Mouse (Mus musculus): ENCODE measurements around the gene 5730596B20Rik. TPM values are rescaled to one million over a fixed set of nuclear protein-coding genes. Genes with fewer than 3 reads are reported as not detected.

Gene 5730596B20Rik
- polyA plus RNA-seq (2015; fragmentation: Nextera tagmentation; extraction: Ambion mirVana): 3.4 and 3.6 TPM in 2 replicates

DNA sequence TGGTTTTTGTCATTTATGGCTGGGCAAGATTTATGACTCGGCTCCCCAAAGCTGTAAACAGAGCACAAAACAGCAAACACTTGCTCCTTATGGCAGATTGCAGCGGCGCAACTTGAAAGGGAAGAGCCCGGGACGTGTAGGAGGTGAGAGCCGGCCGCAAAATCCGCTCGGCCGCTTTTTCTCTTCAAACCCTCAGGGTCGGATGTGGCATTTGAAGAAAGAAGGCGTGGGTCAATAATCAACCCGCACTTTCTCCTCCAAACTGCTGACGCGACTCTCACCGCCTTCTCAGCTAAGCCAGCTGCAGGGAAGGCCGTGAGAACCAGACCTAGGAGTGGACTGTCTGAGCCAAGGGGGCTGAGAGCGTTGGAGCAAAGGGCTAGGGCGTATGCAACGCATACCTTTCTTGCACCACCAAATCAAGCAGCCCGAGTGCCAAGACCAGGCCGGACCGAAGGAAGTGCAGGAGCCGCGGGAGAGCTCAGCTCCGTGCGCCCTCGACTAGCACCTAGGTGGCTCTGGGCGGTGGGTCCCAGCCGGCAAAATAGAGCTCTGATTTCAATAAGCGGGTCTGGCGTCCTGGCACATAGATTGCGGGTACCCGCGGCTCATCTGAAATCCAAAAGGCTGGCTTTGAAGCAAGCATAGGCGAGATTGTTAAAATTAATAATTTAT, at the start of gene 5730596B20Rik:
TSS of gene 5730596B20Rik (plus strand) at position 438 of the 675 bp plus-strand sequence.
- Histone ChIP-seq H3K4me3 (ENCODE audit: low read length) (peak within 1 kb of the TSS; percentile 52), H3K27me3 (replicated peaks; ENCODE audit: control insufficient read depth, insufficient read depth, low read length) (peaks cover 29% of the 10 kb centered on the region), H3K9me3 (ENCODE audit: control insufficient read depth, low read length) (no peaks in the 10 kb centered on the region), H3K9ac (ENCODE audit: low read depth, low read length) (peak within 1 kb of the TSS; percentile 69), H3K36me3 (ENCODE audit: control insufficient read depth, insufficient read depth, low read length) (no peaks in the 10 kb centered on the region), H3K4me2 (ENCODE audit: low read length) (peak within 1 kb of the TSS; percentile 64), H3K4me1 (ENCODE audit: control insufficient read depth, insufficient read depth, low read depth, low read length) (no peaks in the 10 kb centered on the region; the same call in 1 of the 2 replicates), H3K27ac (ENCODE audit: low read depth, low read length) (peak within 1 kb of the TSS; percentile 90)
- ATAC-seq: no peak
- 1% methylated on average over 36 of the region's 36 CpGs for WGBS

DNA sequence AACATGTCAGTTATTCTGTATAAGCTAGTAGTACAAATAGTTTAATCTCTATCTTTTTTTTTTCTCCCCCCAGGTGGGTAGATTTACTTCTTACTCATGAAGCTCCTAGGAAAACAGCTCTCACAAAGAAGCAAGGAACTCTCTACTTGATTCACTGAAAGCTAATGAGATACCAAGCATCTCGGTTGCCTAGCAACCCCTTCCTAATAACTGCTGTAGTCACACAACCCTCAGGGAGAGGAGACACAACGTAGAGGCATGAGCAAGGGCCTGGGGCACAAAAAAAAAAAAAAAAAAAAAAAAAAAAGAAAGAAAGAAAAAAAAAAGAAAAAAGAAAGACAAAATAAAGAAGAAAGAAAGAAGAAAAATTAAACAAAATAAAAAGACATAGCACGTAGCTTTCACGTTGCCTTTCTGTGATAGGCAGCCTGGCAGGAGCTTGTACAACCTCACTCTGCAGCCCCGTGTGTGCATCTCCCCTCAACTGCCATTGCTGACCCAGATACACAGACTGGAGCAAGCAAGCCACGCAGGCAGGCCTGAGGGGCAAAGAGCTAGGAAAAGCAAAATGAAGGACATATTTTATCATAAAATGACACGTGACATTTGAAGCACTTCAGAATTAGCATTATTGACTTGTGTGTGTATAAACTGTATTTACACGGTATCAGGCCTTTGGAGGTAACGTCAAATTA, 39.3 kb upstream of the 5730596B20Rik start:
- H3K36me3 ChIP-seq (ENCODE audit: control insufficient read depth, insufficient read depth, low read length): no peaks in the 10 kb centered on the region
- no peak overlapping the region for H3K9ac ChIP-seq (ENCODE audit: low read depth, low read length)
- H3K9me3 ChIP-seq (ENCODE audit: control insufficient read depth, low read length): no peaks in the 10 kb centered on the region
- no peak overlapping the region for H3K4me3 ChIP-seq (ENCODE audit: low read length)
- no peak overlapping the region for H3K4me2 ChIP-seq (ENCODE audit: low read length)
- no peak for ATAC-seq
- no peak overlapping the region for H3K27ac ChIP-seq (ENCODE audit: low read depth, low read length)
- H3K4me1 ChIP-seq (ENCODE audit: control insufficient read depth, insufficient read depth, low read depth, low read length): peaks cover 2% of the 10 kb centered on the region; the same call in 1 of the 2 replicates
- 44% methylated on average over 9 of the region's 9 CpGs for WGBS
- no peaks in the 10 kb centered on the region for H3K27me3 ChIP-seq (replicated peaks; ENCODE audit: control insufficient read depth, insufficient read depth, low read length)

DNA sequence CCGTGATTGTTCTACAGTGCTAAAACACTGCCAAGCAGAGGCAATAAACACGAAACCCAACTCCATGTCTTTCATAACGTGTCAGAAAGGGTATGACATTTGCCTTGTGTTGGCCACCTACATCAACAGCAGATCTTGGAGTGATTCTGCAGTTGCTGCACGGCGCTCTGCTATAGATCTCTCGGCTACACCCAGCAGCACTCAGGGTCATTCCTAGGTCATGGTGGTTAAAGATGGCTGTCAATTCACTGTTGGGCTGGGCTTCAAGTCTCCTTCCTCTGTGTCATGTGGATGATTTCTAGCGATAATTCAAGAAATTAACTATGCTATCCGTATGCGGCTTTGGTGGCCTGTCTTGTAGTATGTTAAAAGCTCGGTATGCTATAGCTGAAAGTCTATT, 38.7 kb upstream of the 5730596B20Rik start:
- no peak overlapping the region for H3K27ac ChIP-seq (ENCODE audit: low read depth, low read length)
- WGBS: 57% methylated on average over 10 of the region's 10 CpGs

DNA sequence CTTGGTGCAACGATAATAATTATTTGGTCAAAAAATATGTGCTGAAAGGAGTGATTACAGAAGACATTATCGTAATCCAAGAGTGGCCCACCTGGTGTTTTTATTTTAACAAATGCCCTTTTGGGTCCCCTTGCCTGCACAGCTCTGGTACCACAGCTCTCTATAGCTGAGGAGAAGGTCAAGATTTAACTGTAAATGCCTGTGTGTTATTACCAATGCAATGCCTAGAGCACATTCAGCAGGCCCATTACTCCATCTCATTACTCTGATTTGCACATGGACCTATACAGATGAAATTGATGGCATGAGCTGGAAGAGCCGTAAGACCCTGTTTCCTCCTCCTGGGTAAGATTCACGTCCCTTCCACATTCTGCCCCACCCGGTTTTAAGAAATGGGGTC, 38.2 kb upstream of the 5730596B20Rik start:
- peaks cover 2% of the 10 kb centered on the region; the same call in 1 of the 2 replicates for H3K4me1 ChIP-seq (ENCODE audit: control insufficient read depth, insufficient read depth, low read depth, low read length)
- no peaks in the 10 kb centered on the region for H3K36me3 ChIP-seq (ENCODE audit: control insufficient read depth, insufficient read depth, low read length)
- no peaks in the 10 kb centered on the region for H3K27me3 ChIP-seq (replicated peaks; ENCODE audit: control insufficient read depth, insufficient read depth, low read length)
- H3K27ac ChIP-seq (ENCODE audit: low read depth, low read length): no peak overlapping the region
- H3K4me3 ChIP-seq (ENCODE audit: low read length): no peak overlapping the region
- 0 out of 2 replicates have a peak, but pooled peaks have one; percentile 40 for ATAC-seq
- WGBS: 74% methylated on average over 5 of the region's 5 CpGs
- no peaks in the 10 kb centered on the region for H3K9me3 ChIP-seq (ENCODE audit: control insufficient read depth, low read length)
- H3K4me2 ChIP-seq (ENCODE audit: low read length): no peak overlapping the region
- no peak overlapping the region for H3K9ac ChIP-seq (ENCODE audit: low read depth, low read length)

More for the DNA sequence above, 38.7 kb upstream of the 5730596B20Rik start:
- Histone ChIP-seq H3K9ac (ENCODE audit: low read depth, low read length) (no peak overlapping the region), H3K9me3 (ENCODE audit: control insufficient read depth, low read length) (no peaks in the 10 kb centered on the region), H3K4me2 (ENCODE audit: low read length) (no peak overlapping the region), H3K4me3 (ENCODE audit: low read length) (no peak overlapping the region), H3K4me1 (ENCODE audit: control insufficient read depth, insufficient read depth, low read depth, low read length) (peaks cover 2% of the 10 kb centered on the region; the same call in 1 of the 2 replicates), H3K36me3 (ENCODE audit: control insufficient read depth, insufficient read depth, low read length) (no peaks in the 10 kb centered on the region), H3K27me3 (replicated peaks; ENCODE audit: control insufficient read depth, insufficient read depth, low read length) (no peaks in the 10 kb centered on the region)
- 0 out of 2 replicates have a peak, but pooled peaks have one; percentile 30 for ATAC-seq

DNA sequence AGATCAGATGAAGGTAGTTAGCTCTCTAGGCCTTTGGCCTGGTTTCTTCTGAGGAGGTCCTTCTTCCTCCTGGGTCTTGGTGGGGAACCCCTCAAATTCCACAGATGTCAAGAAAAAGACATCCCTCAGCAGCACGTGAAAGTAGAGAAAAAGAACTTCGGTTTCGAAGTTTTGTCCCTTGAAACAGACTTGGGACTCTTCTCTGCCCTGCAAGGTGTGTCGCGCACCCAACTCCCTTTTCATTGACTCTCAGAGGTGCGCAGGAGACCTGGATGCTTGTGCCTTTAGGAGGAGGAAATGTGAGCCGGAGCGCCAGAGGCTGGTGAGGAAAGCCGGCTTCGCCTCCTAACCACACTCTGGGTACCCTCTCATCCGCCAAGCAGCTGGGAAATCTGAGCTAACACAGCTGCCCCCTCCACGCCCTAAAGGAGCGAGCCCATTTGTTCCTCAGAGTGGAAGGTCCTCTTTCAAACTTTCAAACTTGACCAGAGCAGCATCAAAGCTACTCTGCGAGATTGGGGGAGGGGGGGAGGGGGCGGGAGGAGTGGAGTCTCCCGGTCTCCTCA, 26.8 kb upstream of the 5730596B20Rik start:
- Histone ChIP-seq H3K4me1 (ENCODE audit: control insufficient read depth, insufficient read depth, low read depth, low read length) (no peaks in the 10 kb centered on the region), H3K27me3 (replicated peaks; ENCODE audit: control insufficient read depth, insufficient read depth, low read length) (peaks cover 40% of the 10 kb centered on the region), H3K27ac (ENCODE audit: low read depth, low read length) (no peak overlapping the region), H3K9ac (ENCODE audit: low read depth, low read length) (no peak overlapping the region), H3K4me2 (ENCODE audit: low read length) (no peak overlapping the region), H3K4me3 (ENCODE audit: low read length) (no peak overlapping the region), H3K9me3 (ENCODE audit: control insufficient read depth, low read length) (peaks cover 3% of the 10 kb centered on the region; the same call in 1 of the 2 replicates), H3K36me3 (ENCODE audit: control insufficient read depth, insufficient read depth, low read length) (no peaks in the 10 kb centered on the region)
- ATAC-seq: no peak
- WGBS: 8% methylated on average over 16 of the region's 16 CpGs

DNA sequence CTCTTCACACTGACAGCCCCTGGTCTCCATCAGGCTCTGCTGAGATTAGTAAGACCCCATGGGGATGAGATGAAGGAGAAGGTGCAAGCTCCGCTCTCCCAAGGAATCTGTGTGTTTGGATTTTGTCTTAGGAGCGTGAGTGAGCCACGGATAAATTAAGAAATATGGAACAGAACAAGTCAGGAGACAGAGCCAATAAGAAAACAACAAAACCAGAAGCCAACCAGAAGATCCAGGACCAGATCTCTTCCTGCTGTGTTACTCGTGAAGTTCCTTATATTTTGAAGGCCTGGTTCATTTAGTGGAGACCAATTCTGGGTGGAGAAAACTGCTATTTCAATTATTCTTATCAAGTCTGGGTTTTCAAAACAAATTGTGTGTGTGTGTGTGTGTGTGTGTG, 25.7 kb upstream of the 5730596B20Rik start:
- Histone ChIP-seq H3K9me3 (ENCODE audit: control insufficient read depth, low read length) (peaks cover 3% of the 10 kb centered on the region; the same call in 1 of the 2 replicates), H3K27ac (ENCODE audit: low read depth, low read length) (no peak overlapping the region), H3K27me3 (replicated peaks; ENCODE audit: control insufficient read depth, insufficient read depth, low read length) (peaks cover 47% of the 10 kb centered on the region), H3K4me1 (ENCODE audit: control insufficient read depth, insufficient read depth, low read depth, low read length) (no peaks in the 10 kb centered on the region; the same call in 1 of the 2 replicates), H3K4me2 (ENCODE audit: low read length) (no peak overlapping the region), H3K36me3 (ENCODE audit: control insufficient read depth, insufficient read depth, low read length) (no peaks in the 10 kb centered on the region), H3K4me3 (ENCODE audit: low read length) (no peak overlapping the region), H3K9ac (ENCODE audit: low read depth, low read length) (no peak overlapping the region)
- ATAC-seq: no peak
- 29% methylated on average over 4 of the region's 4 CpGs for WGBS

DNA sequence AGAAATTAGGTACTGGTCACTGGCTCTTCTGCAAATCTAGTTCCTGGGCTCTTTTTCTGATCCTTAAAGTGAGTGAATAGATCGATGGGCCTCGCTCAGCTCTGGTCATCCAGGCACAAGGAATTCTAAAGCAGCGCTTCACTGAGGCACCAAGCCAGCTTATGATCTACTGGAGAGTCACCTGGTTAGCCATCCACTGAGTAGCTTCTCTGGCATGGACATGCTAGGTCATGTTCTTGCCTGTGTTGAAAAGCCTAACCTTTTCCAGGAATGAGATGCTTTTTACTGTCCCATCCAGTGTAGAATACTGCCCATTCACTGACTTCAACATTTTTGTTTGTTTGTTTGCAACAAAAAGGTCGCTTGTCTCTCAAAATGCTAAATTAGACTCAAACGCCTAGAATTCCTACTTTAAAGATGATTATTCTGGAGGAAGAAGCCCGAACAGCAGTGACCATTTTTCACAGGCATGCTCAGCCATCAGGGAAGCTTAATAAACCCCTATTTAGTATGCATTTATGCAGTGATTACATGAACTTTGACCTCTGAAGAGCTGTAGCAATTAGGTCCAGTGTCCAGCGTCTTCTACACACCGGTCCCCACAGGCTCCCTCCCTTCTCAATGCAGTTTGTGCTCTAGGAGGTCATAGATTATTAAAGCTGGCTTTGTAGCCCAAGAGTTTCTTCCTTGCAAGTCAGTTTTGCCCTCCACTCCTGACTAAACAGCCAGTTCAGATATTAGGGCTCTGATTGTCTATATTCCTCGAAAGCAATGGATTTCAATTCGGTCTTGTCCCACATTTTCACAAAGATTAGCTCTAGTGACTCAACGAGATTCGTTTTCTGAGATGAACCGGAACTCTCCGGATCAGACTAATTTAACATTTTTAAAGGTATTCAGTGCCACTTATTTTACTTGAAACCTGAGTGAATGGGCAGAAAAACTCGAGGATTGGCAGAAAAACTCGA, 24.8 kb upstream of the 5730596B20Rik start:
- no peak overlapping the region for H3K9ac ChIP-seq (ENCODE audit: low read depth, low read length)
- WGBS: 12% methylated on average over 16 of the region's 16 CpGs
- no peaks in the 10 kb centered on the region for H3K36me3 ChIP-seq (ENCODE audit: control insufficient read depth, insufficient read depth, low read length)
- H3K9me3 ChIP-seq (ENCODE audit: control insufficient read depth, low read length): peaks cover 3% of the 10 kb centered on the region; the same call in 1 of the 2 replicates
- no peak overlapping the region for H3K27ac ChIP-seq (ENCODE audit: low read depth, low read length)
- no peaks in the 10 kb centered on the region; the same call in 1 of the 2 replicates for H3K4me1 ChIP-seq (ENCODE audit: control insufficient read depth, insufficient read depth, low read depth, low read length)
- no peak overlapping the region for H3K4me3 ChIP-seq (ENCODE audit: low read length)
- H3K27me3 ChIP-seq (replicated peaks; ENCODE audit: control insufficient read depth, insufficient read depth, low read length): peaks cover 48% of the 10 kb centered on the region
- no peak for ATAC-seq
- H3K4me2 ChIP-seq (ENCODE audit: low read length): no peak overlapping the region

DNA sequence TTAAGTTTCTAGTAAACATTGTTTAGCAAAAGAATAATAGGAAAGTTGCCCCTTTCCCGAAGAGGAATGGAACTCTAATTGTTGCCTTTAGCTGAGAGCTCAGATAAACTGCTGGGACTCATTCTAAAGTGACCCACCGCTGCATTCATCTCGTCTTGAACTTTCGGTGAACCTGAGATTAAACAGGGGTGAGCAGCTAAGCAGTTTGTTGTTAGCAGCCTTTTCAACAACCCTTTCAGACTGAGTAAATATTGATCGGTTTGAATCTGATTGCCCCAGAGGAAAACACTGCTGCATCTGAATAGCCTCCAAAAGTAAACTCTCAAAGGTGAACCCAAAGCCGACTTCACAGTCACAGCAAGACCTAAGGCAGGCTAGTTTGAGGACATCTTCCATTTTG, 24.0 kb upstream of the 5730596B20Rik start:
- H3K27me3 ChIP-seq (replicated peaks; ENCODE audit: control insufficient read depth, insufficient read depth, low read length): peaks cover 45% of the 10 kb centered on the region
- no peak overlapping the region for H3K4me3 ChIP-seq (ENCODE audit: low read length)
- peaks cover 3% of the 10 kb centered on the region; the same call in 1 of the 2 replicates for H3K9me3 ChIP-seq (ENCODE audit: control insufficient read depth, low read length)
- peaks cover 4% of the 10 kb centered on the region for H3K4me1 ChIP-seq (ENCODE audit: control insufficient read depth, insufficient read depth, low read depth, low read length)
- ATAC-seq: no peak
- H3K9ac ChIP-seq (ENCODE audit: low read depth, low read length): no peak overlapping the region
- 14% methylated on average over 6 of the region's 6 CpGs for WGBS
- H3K36me3 ChIP-seq (ENCODE audit: control insufficient read depth, insufficient read depth, low read length): no peaks in the 10 kb centered on the region
- no peak overlapping the region for H3K4me2 ChIP-seq (ENCODE audit: low read length)
- no peak overlapping the region for H3K27ac ChIP-seq (ENCODE audit: low read depth, low read length)

Data from hindbrain, embryonic 16.5 days (tissue).